Mouse (Mus musculus): ENCODE data around the gene BC061237.
"Not testable (repeated sequence)": the region's sequence is repeated elsewhere in the genome, so short reads cannot be mapped to it uniquely, and the experiment has no call there.

BC061237 gene

DNA sequence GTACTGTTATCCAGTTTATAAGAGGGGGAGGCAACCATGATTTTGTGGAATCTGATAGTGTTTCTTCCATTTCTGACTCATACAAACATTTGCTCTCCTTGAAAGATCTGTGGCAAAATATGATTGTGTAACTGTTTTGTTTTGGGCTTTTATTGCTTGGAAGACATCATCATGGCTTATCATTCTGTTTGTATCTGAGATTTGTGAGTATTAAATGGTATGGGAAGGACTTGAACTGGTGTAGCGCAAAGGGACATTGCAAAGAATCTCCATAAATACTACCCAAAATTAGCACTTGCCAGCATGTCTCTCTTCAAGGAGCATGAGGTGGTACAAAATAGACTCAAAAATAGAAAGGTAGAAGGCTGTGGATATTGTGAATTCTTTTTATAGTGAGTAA, at the start of gene BC061237:
Gene BC061237, plus strand, starts transcription at position 301 of the 400 bp plus-strand sequence.
- not testable (repeated sequence) for DNase-seq (ENCODE audit: low read depth, low spot score)

- not testable (repeated sequence) for DNase-seq (ENCODE audit: low read depth, low spot score)
Measured at GRCm38 (mm10) chr14:44517976-44518375, 25.7 kb downstream of the BC061237 start, which contains the start of gene Gm17093. Gm17093 (plus strand) TSS chr14:44518276.

DNA sequence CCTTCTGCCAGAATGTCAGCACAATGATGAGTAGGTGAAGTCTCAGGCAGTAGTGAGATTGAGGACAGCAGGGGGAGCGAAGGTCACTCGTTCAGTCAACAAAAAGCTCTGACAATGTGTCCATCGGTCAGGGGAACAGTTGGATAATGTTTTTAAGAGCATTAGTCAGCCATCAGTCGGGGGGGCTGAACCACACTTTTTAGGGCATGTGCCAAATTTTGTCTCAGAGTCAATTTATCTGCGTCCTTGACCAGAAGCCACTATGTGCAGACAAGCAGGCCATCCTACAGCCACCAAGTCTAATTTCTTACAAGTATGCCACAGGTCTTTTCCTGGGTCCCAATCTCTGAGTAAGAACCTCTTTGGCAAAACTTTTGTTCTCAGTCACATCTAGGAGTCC, 55.7 kb downstream of the BC061237 start:
- DNase-seq (ENCODE audit: low read depth, low spot score), result not testable (repeated sequence)
